Mouse (Mus musculus) kidney, embryonic 15.5 days (tissue): Measurements from ENCODE around the gene Erg. TPM values are rescaled to one million over a fixed set of nuclear protein-coding genes. Genes with fewer than 3 reads are reported as not detected.

Experiments
- ATAC-seq: fragments of 200-750 bp; cut with Nextera tagmentation; replicated peaks from 2 replicates; pipeline ENCODE4 v1.8.0; 2017; ENCODE audit warnings: moderate TSS enrichment; ENCODE audit not compliant: low FRiP score
- H3K27ac ChIP-seq: fragments of 300-500 bp; sonication (generic); 2 replicates; pipeline ENCODE4 v1.5.1; 2015; ENCODE audit warnings: mild to moderate bottlenecking, inconsistent platforms
- H3K27me3 ChIP-seq: fragments of 300-500 bp; sonication (generic); 2 replicates; pipeline ENCODE4 v1.6.1; 2015; ENCODE audit warnings: inconsistent platforms
- H3K36me3 ChIP-seq: fragments of 300-500 bp; sonication (generic); 2 replicates; pipeline ENCODE4 v1.6.1; 2015; ENCODE audit warnings: inconsistent platforms
- H3K4me1 ChIP-seq: fragments of 300-500 bp; sonication (generic); 2 replicates; pipeline ENCODE4 v1.6.1; 2015; ENCODE audit warnings: inconsistent platforms
- H3K4me2 ChIP-seq: fragments of 300-500 bp; sonication (generic); 2 replicates; pipeline ENCODE4 v1.6.1; 2015; ENCODE audit warnings: moderate library complexity, mild to moderate bottlenecking, inconsistent platforms
- H3K4me3 ChIP-seq: fragments of 300-500 bp; sonication (generic); replicated peaks from 2 replicates; pipeline ENCODE4 v1.5.1; 2015; ENCODE audit warnings: mild to moderate bottlenecking, inconsistent platforms
- H3K9ac ChIP-seq: fragments of 300-500 bp; sonication (generic); 2 replicates; pipeline ENCODE4 v1.6.1; 2015; ENCODE audit warnings: mild to moderate bottlenecking, inconsistent platforms
- H3K9me3 ChIP-seq: fragments of 300-500 bp; sonication (generic); replicated peaks from 2 replicates; pipeline ENCODE4 v1.6.1; 2016; ENCODE audit warnings: inconsistent platforms
- WGBS: fragments of 180-500 bp; shearing (Covaris S2); methylation state at CpG from one replicate; pipeline ENCODE4 v1.1.7; 2015; ENCODE audit warnings: mixed read lengths; 5-methylcytosine and 5-hydroxymethylcytosine counted together
- polyA plus RNA-seq: library from polyadenylated mRNA; unstranded; fragments of >200 nt; fragmentation: Nextera tagmentation; extraction: Ambion mirVana; gene quantifications from 2 replicates; pipeline ENCODE4 v1.2.1, GENCODE M21; 2015

Gene Erg
- polyA plus RNA-seq, 1 experiment from 2014 or later, result 8.4 TPM

DNA sequence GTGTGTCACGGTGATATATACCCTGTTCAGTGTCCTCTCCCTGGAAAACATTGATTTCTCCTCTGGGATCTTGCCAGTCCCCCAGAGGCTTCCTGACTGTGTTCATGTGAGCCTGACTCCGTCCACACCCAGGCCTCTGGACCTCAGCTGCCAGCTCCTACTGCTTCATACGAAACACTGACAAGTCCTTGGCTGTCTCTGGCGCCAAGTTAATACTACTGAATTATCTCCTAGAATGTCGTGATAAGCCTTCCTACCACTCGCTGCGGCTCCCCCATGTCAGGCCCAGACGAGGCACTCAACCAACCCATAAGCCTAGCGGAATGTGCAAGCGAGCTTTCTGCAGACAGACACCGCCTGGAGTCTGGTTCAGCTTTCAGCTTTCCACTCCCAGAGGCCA is 210.0 kb downstream of the Erg start:
- H3K4me3 ChIP-seq, result no peak overlapping the region
- no peak overlapping the region for H3K9ac ChIP-seq
- H3K27ac ChIP-seq, result no peak overlapping the region
- H3K4me2 ChIP-seq, result no peak overlapping the region
- H3K36me3 ChIP-seq, result no peaks in the 10 kb centered on the region
- 0 out of 2 replicates have a peak, but pooled peaks have one; percentile 36 for ATAC-seq
- H3K4me1 ChIP-seq, result peaks cover 7% of the 10 kb centered on the region; the same call in 1 of the 2 replicates
- no peaks in the 10 kb centered on the region for H3K27me3 ChIP-seq
- 53% methylated on average over 11 of the region's 11 CpGs for WGBS
- H3K9me3 ChIP-seq, result no peaks in the 10 kb centered on the region

DNA sequence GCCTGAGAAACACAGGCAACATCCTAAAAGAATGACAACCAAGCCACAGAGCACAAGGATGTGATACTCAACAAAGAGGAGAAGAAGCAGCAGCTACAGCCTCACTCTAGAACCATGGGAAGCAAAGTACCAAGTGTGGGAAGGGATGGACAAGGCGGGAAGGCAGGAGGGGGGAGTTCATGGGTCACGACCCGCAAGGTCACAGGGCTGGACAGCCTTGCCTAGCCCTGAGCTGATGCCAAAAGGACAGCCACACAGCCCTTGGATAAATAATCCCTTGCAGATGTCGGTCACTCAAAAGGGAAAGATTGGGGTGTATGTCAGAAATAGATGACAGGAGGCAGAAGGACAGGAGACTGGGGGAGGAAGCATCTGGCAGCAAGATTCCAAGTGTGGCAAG is 211.7 kb downstream of the Erg start:
- Histone ChIP-seq H3K9ac (no peak overlapping the region), H3K9me3 (no peaks in the 10 kb centered on the region), H3K4me3 (no peak overlapping the region), H3K36me3 (no peaks in the 10 kb centered on the region), H3K27me3 (no peaks in the 10 kb centered on the region), H3K27ac (no peak overlapping the region), H3K4me2 (no peak overlapping the region), H3K4me1 (peaks cover 7% of the 10 kb centered on the region; the same call in 1 of the 2 replicates)
- ATAC-seq, result no peak
- WGBS, result 70% methylated on average over 4 of the region's 4 CpGs

GRCm38 (mm10) chr16:95372960-95373359 is 213.4 kb downstream of the Erg start:
- WGBS, result 86% methylated on average over 9 of the region's 9 CpGs
- ATAC-seq, result 0 out of 2 replicates have a peak, but pooled peaks have one; percentile 29
- H3K9me3 ChIP-seq, result no peaks in the 10 kb centered on the region
- H3K9ac ChIP-seq, result no peak overlapping the region
- H3K4me2 ChIP-seq, result no peak overlapping the region
- no peak overlapping the region for H3K27ac ChIP-seq
- H3K4me1 ChIP-seq, result peaks cover 9% of the 10 kb centered on the region
- no peaks in the 10 kb centered on the region for H3K27me3 ChIP-seq
- H3K4me3 ChIP-seq, result no peak overlapping the region
- no peaks in the 10 kb centered on the region for H3K36me3 ChIP-seq

DNA sequence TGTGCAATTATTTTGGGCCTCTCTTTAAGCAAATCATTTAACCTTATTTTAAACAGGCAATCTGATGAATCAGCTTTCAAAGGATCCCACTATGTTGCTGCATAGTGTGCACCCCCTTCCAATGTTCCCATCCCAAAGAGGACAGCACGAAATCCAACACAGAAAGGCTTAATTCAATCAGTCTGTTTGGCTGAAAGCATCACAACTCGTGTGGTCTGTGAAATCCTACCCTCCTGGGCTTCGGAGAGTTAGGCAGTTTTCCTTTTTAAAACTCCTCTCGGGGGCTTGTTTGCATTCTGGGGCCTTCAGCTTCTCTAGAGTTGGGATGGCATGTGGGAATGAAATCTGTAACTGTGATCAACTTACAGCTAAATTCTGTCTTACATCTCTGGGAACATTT is 214.7 kb downstream of the Erg start:
- Histone ChIP-seq H3K4me2 (no peak overlapping the region), H3K9ac (no peak overlapping the region), H3K4me1 (peaks cover 9% of the 10 kb centered on the region), H3K4me3 (no peak overlapping the region), H3K36me3 (no peaks in the 10 kb centered on the region), H3K27ac (no peak overlapping the region), H3K9me3 (no peaks in the 10 kb centered on the region), H3K27me3 (no peaks in the 10 kb centered on the region)
- 42% methylated on average over 4 of the region's 4 CpGs for WGBS
- no peak for ATAC-seq

- no peak overlapping the region for H3K4me2 ChIP-seq
- H3K9me3 ChIP-seq, result no peaks in the 10 kb centered on the region
- no peaks in the 10 kb centered on the region for H3K27me3 ChIP-seq
- ATAC-seq, result no peak
- H3K36me3 ChIP-seq, result no peaks in the 10 kb centered on the region
- no peak overlapping the region for H3K27ac ChIP-seq
- WGBS, result 83% methylated on average over 19 of the region's 19 CpGs
- peaks cover 6% of the 10 kb centered on the region; the same call in 1 of the 2 replicates for H3K4me1 ChIP-seq
- H3K9ac ChIP-seq, result no peak overlapping the region
- H3K4me3 ChIP-seq, result no peak overlapping the region
Measured at GRCm38 (mm10) chr16:95366989-95367765, 219.2 kb downstream of the Erg start.

DNA sequence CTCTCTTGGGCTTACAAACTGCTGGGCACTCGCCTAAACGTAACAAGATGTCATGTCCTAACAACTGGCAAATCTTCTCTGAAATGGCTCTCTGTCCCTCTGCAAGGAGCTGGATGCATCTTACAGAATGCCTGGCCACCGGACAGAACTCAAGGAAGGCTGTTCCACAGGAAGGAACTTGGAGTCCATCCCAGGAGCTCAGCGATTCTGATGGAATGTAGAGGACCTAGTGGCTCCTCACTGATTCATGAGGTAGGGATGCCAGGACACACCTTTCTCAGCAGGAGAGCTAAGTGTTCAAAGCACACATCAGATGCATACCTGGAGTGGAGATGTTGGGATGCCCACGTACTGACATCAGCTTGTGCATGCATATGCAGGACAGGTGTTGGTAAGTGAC is 221.2 kb downstream of the Erg start:
- Histone ChIP-seq H3K27ac (no peak overlapping the region), H3K4me2 (no peak overlapping the region), H3K36me3 (no peaks in the 10 kb centered on the region), H3K4me3 (no peak overlapping the region), H3K9ac (no peak overlapping the region), H3K27me3 (no peaks in the 10 kb centered on the region), H3K9me3 (no peaks in the 10 kb centered on the region), H3K4me1 (peaks cover 6% of the 10 kb centered on the region; the same call in 1 of the 2 replicates)
- WGBS, result 91% methylated on average over 5 of the region's 5 CpGs
- no peak for ATAC-seq

GRCm38 (mm10) chr16:95363632-95364465 is 222.5 kb downstream of the Erg start:
- WGBS, result 83% methylated on average over 18 of the region's 18 CpGs
- Histone ChIP-seq H3K27ac (no peak overlapping the region), H3K36me3 (no peaks in the 10 kb centered on the region)

DNA sequence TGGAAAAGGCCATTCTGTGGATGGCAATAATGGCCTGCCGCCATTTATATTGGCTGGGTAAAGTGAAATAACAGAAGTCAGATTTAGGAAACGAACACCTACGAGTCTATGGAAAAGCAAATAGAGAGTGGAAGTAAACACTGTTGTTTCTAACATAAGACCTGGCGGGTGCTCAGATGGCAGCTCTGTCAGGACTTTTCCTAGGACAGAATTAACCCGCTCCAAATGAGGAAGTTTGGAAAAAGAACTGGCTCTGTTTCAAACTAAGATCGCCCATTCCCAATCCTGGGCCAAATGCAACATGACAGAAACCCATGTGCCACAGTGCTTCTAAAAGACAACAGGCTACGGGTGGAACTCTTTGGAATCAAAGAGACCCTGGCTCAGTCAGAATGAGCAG is 224.4 kb downstream of the Erg start:
- no peak for ATAC-seq
- H3K36me3 ChIP-seq, result no peaks in the 10 kb centered on the region
- H3K4me3 ChIP-seq, result no peak overlapping the region
- WGBS, result 91% methylated on average over 7 of the region's 7 CpGs
- no peaks in the 10 kb centered on the region for H3K27me3 ChIP-seq
- no peaks in the 10 kb centered on the region for H3K9me3 ChIP-seq
- H3K4me2 ChIP-seq, result no peak overlapping the region
- no peak overlapping the region for H3K9ac ChIP-seq
- 0 out of 2 replicates have a peak, but pooled peaks cover 3% of the 10 kb centered on the region for H3K4me1 ChIP-seq
- H3K27ac ChIP-seq, result no peak overlapping the region

More at GRCm38 (mm10) chr16:95363632-95364465, 222.5 kb downstream of the Erg start:
- Histone ChIP-seq H3K9ac (no peak overlapping the region), H3K27me3 (no peaks in the 10 kb centered on the region), H3K9me3 (no peaks in the 10 kb centered on the region), H3K4me2 (no peak overlapping the region), H3K4me1 (peaks cover 6% of the 10 kb centered on the region; the same call in 1 of the 2 replicates), H3K4me3 (no peak overlapping the region)
- ATAC-seq, result no peak

DNA sequence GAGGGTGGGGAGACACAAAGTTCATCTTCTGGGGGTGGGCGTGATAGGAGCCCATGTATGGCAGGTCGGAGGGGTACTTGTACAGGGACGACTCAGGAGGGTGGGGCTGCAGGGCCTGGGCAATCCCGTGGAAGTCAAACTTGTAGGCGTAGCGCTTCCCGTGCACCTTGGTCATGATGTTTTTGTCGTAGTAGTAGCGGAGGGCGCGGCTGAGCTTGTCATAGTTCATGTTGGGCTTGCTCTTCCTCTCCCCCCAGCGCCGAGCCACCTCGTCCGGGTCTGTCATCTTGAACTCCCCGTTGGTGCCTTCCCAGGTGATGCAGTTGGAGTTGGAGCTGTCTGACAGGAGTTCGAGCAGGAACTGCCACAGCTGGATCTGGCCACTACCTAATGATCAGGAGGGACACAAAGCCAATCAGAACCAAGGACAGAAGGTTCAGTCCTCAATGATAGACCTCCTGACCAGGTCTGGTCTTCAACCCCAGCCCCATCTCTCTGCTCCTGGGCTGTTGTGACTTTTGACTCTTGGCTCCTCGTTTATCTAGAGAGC is 225.4 kb downstream of the Erg start:
- no peak overlapping the region for H3K27ac ChIP-seq
- no peaks in the 10 kb centered on the region for H3K9me3 ChIP-seq
- WGBS, result 91% methylated on average over 18 of the region's 18 CpGs
- H3K4me3 ChIP-seq, result no peak overlapping the region
- no peaks in the 10 kb centered on the region for H3K4me1 ChIP-seq
- H3K27me3 ChIP-seq, result no peaks in the 10 kb centered on the region
- H3K4me2 ChIP-seq, result no peak overlapping the region
- ATAC-seq, result no peak
- no peak overlapping the region for H3K9ac ChIP-seq
- no peaks in the 10 kb centered on the region for H3K36me3 ChIP-seq

DNA sequence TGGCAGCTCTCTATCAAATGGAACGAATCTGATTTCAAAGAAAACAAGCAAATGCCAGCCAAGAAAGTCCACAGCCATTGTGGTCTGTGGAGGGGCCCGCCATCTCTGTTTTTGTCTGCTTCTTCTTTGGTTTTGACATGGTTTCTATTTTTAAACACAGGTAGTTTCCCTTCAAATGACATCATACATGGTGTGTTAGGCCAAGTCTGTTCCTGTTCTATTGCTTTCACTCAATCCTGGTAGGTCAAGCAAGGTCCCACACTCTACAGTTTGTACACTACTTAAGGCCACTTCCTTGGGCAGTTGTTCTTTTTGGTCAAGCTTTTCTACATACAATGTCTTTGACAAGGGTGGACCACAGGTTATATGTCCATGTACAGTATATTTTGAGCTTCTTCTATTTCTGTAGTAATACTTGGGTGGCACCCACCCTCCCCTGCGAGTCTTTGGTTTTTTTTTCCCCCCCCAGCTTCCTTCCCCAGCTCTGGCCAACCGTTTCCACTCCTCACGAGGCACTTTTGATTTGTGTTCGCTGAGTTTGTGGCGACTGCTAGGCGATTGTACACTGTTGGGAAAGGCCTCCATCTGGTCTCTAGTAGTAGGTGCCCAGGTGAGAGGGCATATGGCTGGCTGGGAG is 226.1 kb downstream of the Erg start:
- no peaks in the 10 kb centered on the region for H3K27me3 ChIP-seq
- no peak overlapping the region for H3K27ac ChIP-seq
- H3K4me1 ChIP-seq, result no peaks in the 10 kb centered on the region
- H3K4me3 ChIP-seq, result no peak overlapping the region
- H3K4me2 ChIP-seq, result no peak overlapping the region
- no peak for ATAC-seq
- 75% methylated on average over 8 of the region's 8 CpGs for WGBS
- H3K9ac ChIP-seq, result no peak overlapping the region
- H3K9me3 ChIP-seq, result no peaks in the 10 kb centered on the region
- H3K36me3 ChIP-seq, result no peaks in the 10 kb centered on the region

DNA sequence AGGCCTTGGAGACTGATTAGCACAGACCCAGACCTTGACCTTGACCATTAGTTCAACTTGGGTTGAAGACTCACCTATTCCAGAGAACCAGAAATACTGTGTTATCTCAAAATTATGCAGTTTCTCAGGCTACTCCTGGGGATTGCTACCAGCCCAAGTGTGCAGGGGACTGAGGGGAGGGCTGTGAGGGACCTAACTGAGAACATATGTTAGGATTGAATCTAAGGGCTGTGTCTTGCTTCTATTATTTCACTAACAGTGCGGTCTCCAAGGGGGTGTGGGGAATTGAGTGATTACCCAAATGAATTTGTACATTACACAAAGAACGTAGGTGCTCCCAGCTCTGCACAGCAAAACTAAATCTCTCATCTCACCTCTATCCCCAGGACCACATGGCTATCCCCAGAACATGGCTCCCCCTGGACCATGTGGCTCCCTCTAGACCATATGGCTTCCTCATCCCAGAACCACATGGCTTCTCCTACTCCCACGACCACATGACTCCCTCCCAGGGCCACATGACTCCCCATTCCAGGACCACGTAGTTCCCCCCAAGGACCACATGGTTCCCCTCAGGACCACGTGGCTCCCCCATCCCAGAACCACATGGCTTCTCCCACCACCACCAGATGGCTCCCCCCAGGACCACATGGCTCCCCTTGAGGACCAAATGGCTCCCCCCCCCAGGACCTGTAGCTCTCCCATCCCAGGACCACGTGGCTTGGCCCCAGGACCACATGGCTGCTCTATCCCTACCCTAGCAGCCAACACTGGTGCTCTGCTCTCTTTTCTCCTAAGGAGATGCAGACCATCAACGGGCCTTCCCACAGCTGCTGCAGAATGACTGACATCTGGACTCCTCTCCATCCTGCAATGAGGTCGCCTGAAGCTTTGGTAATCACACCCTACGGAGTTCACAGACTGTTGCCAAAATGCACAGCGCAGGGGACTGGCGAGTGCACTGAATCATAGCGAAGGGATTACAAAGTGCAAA is 229.1 kb downstream of the Erg start:
- Histone ChIP-seq H3K4me1 (0 out of 2 replicates have a peak, but pooled peaks cover 4% of the 10 kb centered on the region), H3K9me3 (no peaks in the 10 kb centered on the region), H3K4me2 (no peak overlapping the region), H3K9ac (no peak overlapping the region), H3K36me3 (no peaks in the 10 kb centered on the region), H3K27me3 (no peaks in the 10 kb centered on the region), H3K27ac (no peak overlapping the region), H3K4me3 (no peak overlapping the region)
- ATAC-seq, result no peak
- WGBS, result 81% methylated on average over 12 of the region's 12 CpGs
